Mouse (Mus musculus) bone marrow, adult 2 months (tissue): ENCODE measurements around the gene Xylt2.

Experiments used
- CTCF ChIP-seq: fragments of 200-500 bp; IDR thresholded peaks from 2 replicates; pipeline ENCODE4 v1.5.1; 2011; ENCODE audit warnings: low read length, control low read depth; ENCODE audit not compliant: control insufficient read depth, insufficient read depth
- POLR2A ChIP-seq: fragments of 200-500 bp; IDR thresholded peaks from 2 replicates; pipeline ENCODE4 v1.6.1; 2011; ENCODE audit warnings: low read depth, mild to moderate bottlenecking, control low read depth, low read length, borderline replicate concordance; ENCODE audit not compliant: control insufficient read depth

DNA sequence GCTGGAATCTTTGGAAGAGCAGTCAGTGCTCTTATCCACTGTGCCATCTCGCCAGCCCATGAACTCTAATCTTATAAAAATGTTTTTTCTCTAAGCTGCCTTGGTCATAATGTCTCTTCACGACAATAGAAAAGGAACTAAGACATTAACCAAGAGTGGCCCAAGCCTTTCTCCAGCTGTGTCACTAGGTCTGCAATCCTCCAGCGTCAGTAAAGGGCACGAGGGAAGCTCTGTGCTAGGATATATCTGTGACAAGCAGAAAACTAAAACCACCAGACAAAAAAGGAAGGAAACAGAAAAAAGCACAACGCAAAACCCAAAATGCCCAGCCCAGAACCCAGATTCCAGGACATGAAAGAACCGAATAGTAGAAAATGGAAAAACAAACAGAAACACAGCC, 9.9 kb upstream of the Xylt2 start:
- TF ChIP-seq CTCF (no peak), POLR2A (no peak)
